Mouse (Mus musculus) intestine, embryonic 14.5 days (tissue): ENCODE data around the gene Jph4. TPM values are rescaled to one million over a fixed set of nuclear protein-coding genes. Genes with fewer than 3 reads are reported as not detected.

Experiments used
- ATAC-seq: fragments of 200-750 bp; cut with Nextera tagmentation; replicated peaks from 2 replicates; pipeline ENCODE4 v1.8.0; 2017; ENCODE audit warnings: low read depth, moderate number of reproducible peaks, moderate TSS enrichment, moderate library complexity; ENCODE audit not compliant: low FRiP score, low TSS enrichment
- DNase-seq: peaks from one replicate; pipeline ENCODE4 v3.0.0-alpha.2; 2018; ENCODE audit warnings: low spot score
- H3K27ac ChIP-seq: fragments of 300-500 bp; sonication (generic); 2 replicates; pipeline ENCODE4 v1.5.1; 2014; ENCODE audit warnings: low read depth, mild to moderate bottlenecking, control low read depth
- H3K27me3 ChIP-seq: fragments of 300-500 bp; sonication (generic); replicated peaks from 2 replicates; pipeline ENCODE4 v1.6.1; 2014; ENCODE audit warnings: low read length, control low read depth; ENCODE audit not compliant: control insufficient read depth, insufficient read depth
- H3K36me3 ChIP-seq: fragments of 300-500 bp; sonication (generic); 2 replicates; pipeline ENCODE4 v1.6.1; 2014; ENCODE audit warnings: low read length, control low read depth; ENCODE audit not compliant: control insufficient read depth, insufficient read depth
- H3K4me1 ChIP-seq: fragments of 300-500 bp; sonication (generic); replicated peaks from 2 replicates; pipeline ENCODE4 v1.6.1; 2014; ENCODE audit warnings: low read length, control low read depth, mixed read lengths; ENCODE audit not compliant: control insufficient read depth, insufficient read depth
- H3K4me2 ChIP-seq: fragments of 300-500 bp; sonication (generic); 2 replicates; pipeline ENCODE4 v1.6.1; 2014; ENCODE audit warnings: low read length
- H3K4me3 ChIP-seq: fragments of 300-500 bp; sonication (generic); 2 replicates; pipeline ENCODE4 v1.5.1; 2014; ENCODE audit warnings: low read depth, low read length, control low read depth, mixed read lengths
- H3K9ac ChIP-seq: fragments of 300-500 bp; sonication (generic); 2 replicates; pipeline ENCODE4 v1.6.1; 2014; ENCODE audit warnings: mild to moderate bottlenecking, low read length
- H3K9me3 ChIP-seq: fragments of 300-500 bp; sonication (generic); 2 replicates; pipeline ENCODE4 v1.6.1; 2016; ENCODE audit warnings: low read length, control low read depth; ENCODE audit not compliant: control insufficient read depth
- WGBS: fragments of 180-500 bp; shearing (Covaris S2); extraction: QIAGEN DNeasy Blood & Tissue Kit; methylation state at CpG from one replicate; pipeline ENCODE4 v1.1.7; 2014; 5-methylcytosine and 5-hydroxymethylcytosine counted together
- polyA plus RNA-seq: library from polyadenylated mRNA; unstranded; fragments of >200 nt; fragmentation: Nextera tagmentation; extraction: Ambion mirVana; gene quantifications from 2 replicates; pipeline ENCODE4 v1.2.1, GENCODE M21; 2014

Jph4 gene
- polyA plus RNA-seq, 1 experiment from 2014 or later: 2.0 TPM

DNA sequence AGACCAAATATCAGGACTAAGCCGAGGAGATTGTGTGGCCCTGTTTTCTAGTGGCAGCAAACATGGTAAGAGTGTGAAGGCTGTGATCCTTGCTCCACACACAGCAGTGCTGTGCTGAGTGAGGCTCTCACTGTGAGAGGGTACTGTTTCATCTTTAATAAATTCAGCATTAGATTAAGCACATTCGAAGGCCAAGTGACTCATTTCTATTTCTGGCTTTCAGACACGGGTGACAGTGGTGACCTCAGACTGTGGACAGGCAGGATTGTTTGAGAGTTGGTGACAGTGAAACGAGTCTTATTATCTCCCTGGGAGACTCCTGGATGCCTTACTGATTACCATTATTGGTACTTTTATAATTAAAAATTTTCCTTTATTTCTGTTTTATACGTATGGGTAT lies 9.0 kb upstream of the Jph4 start:
- Histone ChIP-seq H3K4me2 (no peak overlapping the region), H3K27me3 (no peaks in the 10 kb centered on the region), H3K4me1 (peaks cover 3% of the 10 kb centered on the region; the same call in 1 of the 2 replicates), H3K9ac (no peak overlapping the region), H3K27ac (no peak overlapping the region), H3K36me3 (no peaks in the 10 kb centered on the region), H3K9me3 (no peaks in the 10 kb centered on the region), H3K4me3 (no peak overlapping the region)
- ATAC-seq (no peak), DNase-seq (no peak)
- WGBS: 79% methylated on average over 5 of the region's 5 CpGs

- peak overlapping the region; percentile 14 for H3K4me2 ChIP-seq
- 0 out of 2 replicates have a peak overlapping the region, but pooled peaks have one; percentile 6 for H3K9ac ChIP-seq
- no peaks in the 10 kb centered on the region for H3K27me3 ChIP-seq
- ATAC-seq (no peak), DNase-seq (no peak)
- H3K4me3 ChIP-seq: no peak overlapping the region
- peaks cover 3% of the 10 kb centered on the region; the same call in 1 of the 2 replicates for H3K4me1 ChIP-seq
- no peaks in the 10 kb centered on the region for H3K9me3 ChIP-seq
- WGBS: 36% methylated on average over 8 of the region's 8 CpGs
- H3K36me3 ChIP-seq: no peaks in the 10 kb centered on the region
- no peak overlapping the region for H3K27ac ChIP-seq
Measured at GRCm38 (mm10) chr14:55122359-55122758, 5.6 kb upstream of the Jph4 start.

DNA sequence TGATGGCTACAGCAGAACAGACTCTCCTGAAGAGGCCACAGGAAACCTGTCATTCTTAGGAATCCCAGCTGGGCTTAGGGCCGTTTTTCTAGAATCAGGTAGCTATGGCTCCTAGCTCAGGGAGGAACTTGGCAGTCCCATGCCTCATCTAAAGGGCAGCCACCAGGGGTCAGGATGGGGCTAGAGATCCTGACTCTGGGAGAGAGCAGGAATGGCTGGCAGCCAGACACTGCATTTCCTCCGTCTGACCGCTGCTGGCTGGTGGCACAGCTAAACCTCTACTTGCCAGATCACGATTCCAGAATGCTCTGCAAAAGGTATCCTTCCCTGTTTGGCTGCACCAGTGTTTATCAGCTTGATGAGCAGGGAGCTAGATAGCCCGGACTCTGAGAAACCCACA lies 5.2 kb upstream of the Jph4 start:
- no peaks in the 10 kb centered on the region for H3K9me3 ChIP-seq
- peaks cover 4% of the 10 kb centered on the region for H3K4me1 ChIP-seq
- no peak overlapping the region for H3K4me3 ChIP-seq
- H3K27me3 ChIP-seq: peaks cover under 1% of the 10 kb centered on the region; the same call in 1 of the 2 replicates
- WGBS: 5% methylated on average over 5 of the region's 5 CpGs
- ATAC-seq (peak; percentile 81), DNase-seq (peak; percentile 82)
- H3K27ac ChIP-seq: no peak overlapping the region
- H3K4me2 ChIP-seq: peak overlapping the region; percentile 14
- H3K9ac ChIP-seq: 0 out of 2 replicates have a peak overlapping the region, but pooled peaks have one; percentile 6
- H3K36me3 ChIP-seq: no peaks in the 10 kb centered on the region

- WGBS: 72% methylated on average over 4 of the region's 4 CpGs
- H3K9me3 ChIP-seq: no peaks in the 10 kb centered on the region
- ATAC-seq (no peak), DNase-seq (no peak)
- no peak overlapping the region for H3K9ac ChIP-seq
- H3K4me2 ChIP-seq: no peak overlapping the region
- H3K27ac ChIP-seq: no peak overlapping the region
- H3K4me1 ChIP-seq: peaks cover 16% of the 10 kb centered on the region
- no peak overlapping the region for H3K4me3 ChIP-seq
- peaks cover 14% of the 10 kb centered on the region for H3K27me3 ChIP-seq
- no peaks in the 10 kb centered on the region for H3K36me3 ChIP-seq
Measured at GRCm38 (mm10) chr14:55119421-55120134, 2.8 kb upstream of the Jph4 start.

DNA sequence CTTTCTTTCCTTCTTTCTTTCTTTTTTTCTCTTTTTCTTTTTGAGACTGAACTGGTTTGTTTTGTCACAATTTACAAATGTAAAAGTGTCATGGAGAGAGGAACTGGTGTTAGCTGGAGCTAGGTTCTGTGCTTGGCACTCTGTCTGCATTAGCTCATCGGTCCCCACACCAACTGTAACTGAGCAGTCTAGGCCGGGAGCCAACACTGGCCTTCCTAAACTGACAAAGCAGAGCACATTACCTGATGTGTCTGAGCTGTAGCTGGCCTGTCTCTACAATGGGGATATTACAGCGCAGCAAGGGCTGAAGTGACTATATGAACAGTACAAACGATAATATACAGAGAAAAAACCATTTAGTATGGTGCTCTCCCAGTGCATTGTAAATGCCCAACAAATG lies 2.1 kb upstream of the Jph4 start:
- Histone ChIP-seq H3K36me3 (no peaks in the 10 kb centered on the region), H3K9ac (no peak overlapping the region), H3K4me1 (peaks cover 16% of the 10 kb centered on the region), H3K27me3 (peaks cover 22% of the 10 kb centered on the region), H3K9me3 (no peaks in the 10 kb centered on the region), H3K4me3 (no peak overlapping the region), H3K27ac (no peak overlapping the region), H3K4me2 (no peak overlapping the region)
- no peak for DNase-seq
- no peak for ATAC-seq
- 87% methylated on average over 4 of the region's 4 CpGs for WGBS

DNA sequence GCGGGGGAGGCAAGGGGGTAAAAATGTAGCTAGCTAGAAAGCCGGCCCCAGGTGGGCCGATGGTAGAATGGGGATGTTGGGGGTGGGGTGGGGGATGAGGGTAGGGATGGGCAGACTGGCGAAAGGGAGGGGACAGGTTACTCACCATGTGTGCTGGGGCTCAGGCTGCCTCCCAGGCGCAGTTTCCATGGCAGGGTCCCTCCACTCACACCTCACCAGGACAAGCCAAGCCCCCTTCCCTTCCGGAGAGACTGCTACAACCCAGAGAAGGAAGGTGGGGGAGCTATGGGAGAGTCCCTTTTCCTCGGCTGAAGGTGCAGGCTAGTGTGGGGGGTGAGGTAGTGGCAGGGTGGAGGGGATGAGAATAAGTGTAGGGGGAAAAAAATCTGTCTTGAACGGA lies 889 bp downstream of the Jph4 start:
- under 1% methylated on average over 8 of the region's 8 CpGs for WGBS
- no peaks in the 10 kb centered on the region for H3K9me3 ChIP-seq
- no peak for ATAC-seq

DNA sequence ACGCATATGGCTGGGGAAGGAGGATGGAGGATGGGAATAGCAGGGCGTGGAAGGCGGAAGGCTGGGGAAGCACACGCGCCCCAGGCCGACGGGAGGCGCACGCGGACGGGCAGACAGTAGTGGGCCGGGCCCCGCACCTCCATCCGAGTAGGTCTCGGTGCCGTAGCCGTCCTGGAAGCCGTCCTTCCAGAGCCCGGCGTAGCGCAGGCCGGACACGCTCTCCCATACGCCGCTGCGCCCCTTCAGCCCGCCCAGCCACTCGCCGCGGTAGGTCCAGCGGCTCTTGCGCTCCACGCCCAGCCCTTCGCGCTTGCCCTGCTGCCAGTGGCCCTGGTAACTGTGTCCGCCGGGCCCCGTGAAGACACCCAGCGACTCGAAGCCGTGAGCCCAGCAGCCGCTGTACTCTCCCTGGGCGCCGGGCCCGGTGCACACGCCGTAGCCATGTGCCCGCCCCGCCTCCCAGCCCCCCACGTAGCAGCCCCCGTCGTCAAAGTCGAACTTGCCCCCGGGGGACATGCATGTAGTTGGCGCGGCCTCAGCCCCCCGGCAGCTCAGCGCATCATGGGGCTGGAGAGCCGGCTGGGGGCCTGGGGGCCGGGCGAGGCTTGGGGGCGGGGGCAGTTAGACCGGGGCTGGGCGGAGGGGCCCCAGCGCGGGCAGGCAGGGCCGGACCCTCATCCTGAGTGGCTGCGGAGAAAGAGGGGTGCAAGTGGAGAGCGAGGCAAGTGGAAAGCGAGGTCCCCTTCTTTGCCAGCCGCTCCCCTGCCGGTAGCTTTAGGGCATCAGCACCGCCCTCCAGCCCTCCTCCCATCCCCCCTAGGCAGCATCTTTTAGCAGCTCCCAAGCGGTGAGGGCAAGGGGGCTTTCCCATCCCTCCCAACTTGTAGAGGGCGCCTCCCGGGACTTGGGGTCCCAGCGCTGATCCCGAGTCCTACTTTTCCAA lies 1.7 kb downstream of the Jph4 start:
- ATAC-seq: peak; percentile 71
- Histone ChIP-seq H3K36me3 (no peaks in the 10 kb centered on the region), H3K4me1 (peaks cover 13% of the 10 kb centered on the region), H3K27me3 (peaks cover 43% of the 10 kb centered on the region), H3K27ac (peak overlapping the region; percentile 7; the same call in 1 of the 2 replicates), H3K9me3 (no peaks in the 10 kb centered on the region), H3K4me2 (peak overlapping the region; percentile 99), H3K4me3 (peak overlapping the region; percentile 64), H3K9ac (peak overlapping the region; percentile 51)
- peak; percentile 70 for DNase-seq
- WGBS: under 1% methylated on average over 75 of the region's 78 CpGs

More for the DNA sequence above, 889 bp downstream of the Jph4 start:
- H3K4me2 ChIP-seq: peak overlapping the region; percentile 99
- no peak overlapping the region for H3K27ac ChIP-seq
- DNase-seq: no peak
- peaks cover 13% of the 10 kb centered on the region for H3K4me1 ChIP-seq
- H3K4me3 ChIP-seq: peak overlapping the region; percentile 64
- peaks cover 40% of the 10 kb centered on the region for H3K27me3 ChIP-seq
- H3K9ac ChIP-seq: no peak overlapping the region
- no peaks in the 10 kb centered on the region for H3K36me3 ChIP-seq

GRCm38 (mm10) chr14:55113975-55114645 lies 2.6 kb downstream of the Jph4 start:
- no peak overlapping the region for H3K27ac ChIP-seq
- no peaks in the 10 kb centered on the region for H3K9me3 ChIP-seq
- no peak overlapping the region for H3K9ac ChIP-seq
- no peak for ATAC-seq
- H3K4me1 ChIP-seq: peaks cover 18% of the 10 kb centered on the region
- WGBS: 12% methylated on average over 26 of the region's 26 CpGs
- H3K4me3 ChIP-seq: peak overlapping the region; percentile 64
- H3K27me3 ChIP-seq: peaks cover 48% of the 10 kb centered on the region
- peak; percentile 64 for DNase-seq
- H3K36me3 ChIP-seq: no peaks in the 10 kb centered on the region
- peak overlapping the region; percentile 99 for H3K4me2 ChIP-seq
